Mouse (Mus musculus) liver, adult 2 months (tissue): ENCODE results near the gene Cfap70. TPM values are rescaled to one million over a fixed set of nuclear protein-coding genes. Genes with fewer than 3 reads are reported as not detected.
A peak's percentile ranks its signal among the peaks of the same experiment; 100 is the strongest.

Source experiments
- DNase-seq: peaks from one replicate; pipeline ENCODE4 v3.0.0-alpha.2; 2011; ENCODE audit warnings: low read depth, low spot score; ENCODE audit errors: extremely low read depth
- H3K27ac ChIP-seq: fragments of 200-500 bp; replicated peaks from 2 replicates; pipeline ENCODE4 v1.5.1; 2012; ENCODE audit warnings: low read depth, mild to moderate bottlenecking, control low read depth, inconsistent platforms, low read length; ENCODE audit not compliant: insufficient read depth
- H3K27me3 ChIP-seq: fragments of 200-500 bp; 2 replicates; pipeline ENCODE4 v1.6.1; 2012; ENCODE audit warnings: mild to moderate bottlenecking, moderate library complexity, low read length, inconsistent platforms; ENCODE audit not compliant: control insufficient read depth, insufficient read depth
- H3K36me3 ChIP-seq: fragments of 200-500 bp; 2 replicates; pipeline ENCODE4 v1.6.1; 2012; ENCODE audit warnings: low read length, inconsistent platforms; ENCODE audit not compliant: control insufficient read depth, insufficient read depth
- H3K4me1 ChIP-seq: fragments of 200-500 bp; 2 replicates; pipeline ENCODE4 v1.6.1; 2011; ENCODE audit warnings: low read length; ENCODE audit not compliant: control insufficient read depth, insufficient read depth
- H3K4me3 ChIP-seq: fragments of 200-500 bp; 2 replicates; pipeline ENCODE4 v1.5.1; 2011; ENCODE audit warnings: low read depth, mild to moderate bottlenecking, control low read depth, low read length, moderate library complexity; ENCODE audit not compliant: insufficient read depth
- H3K79me2 ChIP-seq: fragments of 200-500 bp; 2 replicates; pipeline ENCODE4 v1.6.1; 2012; ENCODE audit warnings: inconsistent platforms, mild to moderate bottlenecking, low read length, moderate library complexity; ENCODE audit not compliant: control insufficient read depth, insufficient read depth
- H3K9ac ChIP-seq: fragments of 200-500 bp; 2 replicates; pipeline ENCODE4 v1.6.1; 2012; ENCODE audit warnings: low read depth, mild to moderate bottlenecking, control low read depth, inconsistent platforms, low read length
- CTCF ChIP-seq: fragments of 200-500 bp; IDR thresholded peaks from 2 replicates; pipeline ENCODE4 v1.5.1; 2011; ENCODE audit warnings: low read depth, low read length, control low read depth
- POLR2A ChIP-seq: fragments of 200-500 bp; IDR thresholded peaks from 2 replicates; pipeline ENCODE4 v1.6.1; 2011; ENCODE audit warnings: low read length, control low read depth; ENCODE audit not compliant: insufficient read depth; ENCODE audit errors: extremely low read depth
- WGBS: fragments of 180-500 bp; shearing (Covaris S2); methylation state at CpG from one replicate; pipeline ENCODE4 v1.1.7; 2018; 5-methylcytosine and 5-hydroxymethylcytosine counted together
- polyA plus RNA-seq: library from polyadenylated mRNA; depleted of rRNA; stranded (reverse); fragments of >200 nt; gene quantifications from 2 replicates; pipeline ENCODE4 v1.2.3, GENCODE M21; 2012
- total RNA-seq: library from RNA; depleted of rRNA; stranded (reverse); fragments of >200 nt; gene quantifications from 2 replicates; pipeline ENCODE4 v1.2.3, GENCODE M21; 2014

The Cfap70 gene
- total and polyA plus RNA-seq, 2 experiments: under 0.01 TPM; not detected in 1

- H3K27me3 ChIP-seq: no peaks in the 10 kb centered on the region
- peaks cover 3% of the 10 kb centered on the region; the same call in 1 of the 2 replicates for H3K36me3 ChIP-seq
- H3K4me3 ChIP-seq: no peak overlapping the region; the same call in 1 of the 2 replicates
- TF ChIP-seq POLR2A (no peak), CTCF (no peak)
- no peak overlapping the region for H3K9ac ChIP-seq
- 84% methylated on average over 8 of the region's 8 CpGs for WGBS
- peaks cover 8% of the 10 kb centered on the region; the same call in 1 of the 2 replicates for H3K4me1 ChIP-seq
- H3K27ac ChIP-seq: no peak overlapping the region
- H3K79me2 ChIP-seq: 0 out of 2 replicates have a peak, but pooled peaks cover 3% of the 10 kb centered on the region
- DNase-seq: no peak
Observed at GRCm38 (mm10) chr14:20389446-20390079, 62.5 kb downstream of the Cfap70 start.

GRCm38 (mm10) chr14:20388441-20389129 is 63.4 kb downstream of the Cfap70 start, which contains the start of gene Dnajc9:
Gene Dnajc9, minus strand, starts transcription at chr14:20388910.
- Histone ChIP-seq H3K9ac (peak within 1 kb of the TSS; percentile 90), H3K27ac (peak within 1 kb of the TSS; percentile 22), H3K4me1 (peaks cover 6% of the 10 kb centered on the region; the same call in 1 of the 2 replicates), H3K79me2 (0 out of 2 replicates have a peak, but pooled peaks cover 3% of the 10 kb centered on the region), H3K4me3 (peak within 1 kb of the TSS; percentile 98), H3K36me3 (peaks cover 6% of the 10 kb centered on the region; the same call in 1 of the 2 replicates), H3K27me3 (no peaks in the 10 kb centered on the region)
- TF ChIP-seq CTCF (no peak), POLR2A (peak; percentile 59; the same call in 1 of the 2 replicates)
- DNase-seq: peak; percentile 72
- WGBS: under 1% methylated on average over 59 of the region's 59 CpGs

- Histone ChIP-seq H3K4me1 (no peaks in the 10 kb centered on the region), H3K4me3 (no peak overlapping the region), H3K27ac (no peak overlapping the region), H3K79me2 (no peaks in the 10 kb centered on the region), H3K9ac (no peak overlapping the region), H3K36me3 (peaks cover 14% of the 10 kb centered on the region), H3K27me3 (no peaks in the 10 kb centered on the region)
- TF ChIP-seq CTCF: no peak
- no peak for TF ChIP-seq POLR2A
- DNase-seq: no peak
- 91% methylated on average over 9 of the region's 9 CpGs for WGBS
Observed at GRCm38 (mm10) chr14:20379753-20380430, 72.1 kb downstream of the Cfap70 start.

GRCm38 (mm10) chr14:20379087-20379640 is 72.9 kb downstream of the Cfap70 start:
- peaks cover 13% of the 10 kb centered on the region for H3K36me3 ChIP-seq
- WGBS: 86% methylated on average over 5 of the region's 5 CpGs
- H3K27ac ChIP-seq: no peak overlapping the region
- no peak for TF ChIP-seq CTCF
- no peaks in the 10 kb centered on the region for H3K27me3 ChIP-seq
- no peak for DNase-seq
- H3K79me2 ChIP-seq: no peaks in the 10 kb centered on the region
- H3K9ac ChIP-seq: no peak overlapping the region
- no peaks in the 10 kb centered on the region for H3K4me1 ChIP-seq
- no peak overlapping the region for H3K4me3 ChIP-seq

GRCm38 (mm10) chr14:20378313-20379061 is 73.5 kb downstream of the Cfap70 start:
- 34% methylated on average over 13 of the region's 13 CpGs for WGBS
- Histone ChIP-seq H3K79me2 (no peaks in the 10 kb centered on the region), H3K36me3 (peaks cover 10% of the 10 kb centered on the region), H3K27ac (no peak overlapping the region), H3K27me3 (no peaks in the 10 kb centered on the region), H3K9ac (0 out of 2 replicates have a peak overlapping the region, but pooled peaks have one; percentile 1), H3K4me3 (no peak overlapping the region), H3K4me1 (no peaks in the 10 kb centered on the region)
- TF ChIP-seq POLR2A: no peak
- peak; percentile 83 for TF ChIP-seq CTCF
- DNase-seq: peak; percentile 64
